Comparison of ENCODE assay signal across 8 mouse cellular contexts in the genomic region with DNA sequence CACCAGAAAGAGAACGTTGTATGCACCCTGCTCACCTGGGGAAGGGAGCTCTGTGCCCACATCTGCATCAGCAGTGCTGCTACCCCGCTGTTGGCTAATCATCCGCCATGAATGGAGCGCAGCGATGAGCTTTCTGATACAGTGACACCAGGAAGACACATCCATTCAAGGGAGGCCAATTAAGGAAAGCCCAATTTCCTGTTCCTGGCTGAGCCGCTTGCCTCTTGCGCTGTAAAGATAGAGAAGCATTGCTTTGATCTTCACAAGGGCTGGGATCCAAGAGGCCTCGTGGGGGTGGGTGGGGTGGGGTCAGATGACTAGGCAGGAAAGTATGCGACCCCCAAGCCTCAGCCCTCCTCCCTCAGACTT. TPM values are rescaled to one million over a fixed set of nuclear protein-coding genes. Genes with fewer than 3 reads are reported as not detected.
DNase-seq lines count a peak whose midpoint lies in the region; ATAC-seq and TF ChIP-seq lines count a peak whose summit lies in the region.

No protein-coding gene starts in this region.

- H3K9me3 ChIP-seq in intestine, embryonic 15.5 days = no peaks in the 10 kb centered on the region
- H3K9me3 ChIP-seq in intestine, postnatal 0 days (ENCODE audit: control insufficient read depth) = no peaks in the 10 kb centered on the region
- no peaks in the 10 kb centered on the region for H3K9me3 ChIP-seq in forebrain, embryonic 16.5 days (ENCODE audit: control insufficient read depth, low read length)

- no peak for TF ChIP-seq CTCF in intestine, postnatal 0 days (IDR thresholded peaks at IDR 0.05; ENCODE audit: low read depth)

- no peaks in the 10 kb centered on the region for H3K36me3 ChIP-seq in intestine, embryonic 15.5 days
- no peaks in the 10 kb centered on the region; the same call in 1 of the 2 replicates for H3K36me3 ChIP-seq in intestine, postnatal 0 days (ENCODE audit: control insufficient read depth, insufficient read depth)
- peaks cover under 1% of the 10 kb centered on the region for H3K36me3 ChIP-seq in forebrain, embryonic 16.5 days (ENCODE audit: control insufficient read depth, insufficient read depth)

- H3K27me3 ChIP-seq in intestine, embryonic 15.5 days (replicated peaks) = no peaks in the 10 kb centered on the region
- H3K27me3 ChIP-seq in intestine, postnatal 0 days (replicated peaks; ENCODE audit: control insufficient read depth, insufficient read depth, low read length) = no peaks in the 10 kb centered on the region
- no peaks in the 10 kb centered on the region for H3K27me3 ChIP-seq in forebrain, embryonic 16.5 days (replicated peaks; ENCODE audit: control insufficient read depth, insufficient read depth, low read length)

- peak overlapping the region; percentile 28; the same call in 1 of the 2 replicates for H3K4me2 ChIP-seq in intestine, embryonic 15.5 days (replicated peaks)
- H3K4me2 ChIP-seq in intestine, postnatal 0 days (replicated peaks; ENCODE audit: low read depth) = no peak overlapping the region
- no peak overlapping the region for H3K4me2 ChIP-seq in forebrain, embryonic 16.5 days (ENCODE audit: low read length)

- ATAC-seq in intestine, embryonic 15.5 days = peak; percentile 29
- no peak for ATAC-seq in intestine, postnatal 0 days
- ATAC-seq in forebrain, embryonic 16.5 days = peak; percentile 24
- ATAC-seq in megakaryocyte-erythroid progenitor cell, adult 5-6 weeks (replicated peaks; ENCODE audit: low FRiP score, low TSS enrichment, poor library complexity, severe bottlenecking) = peak; percentile 17

- no peak overlapping the region for H3K4me3 ChIP-seq in intestine, embryonic 15.5 days (replicated peaks)
- H3K4me3 ChIP-seq in intestine, postnatal 0 days (ENCODE audit: low read depth, low read length) = no peak overlapping the region
- H3K4me3 ChIP-seq in forebrain, embryonic 16.5 days (replicated peaks; ENCODE audit: low read length) = no peak overlapping the region

- WGBS in intestine, embryonic 15.5 days = 14% methylated on average over 9 of the region's 9 CpGs
- WGBS in intestine, postnatal 0 days = 12% methylated on average over 9 of the region's 9 CpGs
- 6% methylated on average over 9 of the region's 9 CpGs for WGBS in forebrain, embryonic 16.5 days

- H3K4me1 ChIP-seq in intestine, embryonic 15.5 days (replicated peaks) = peaks cover 25% of the 10 kb centered on the region
- H3K4me1 ChIP-seq in intestine, postnatal 0 days (replicated peaks; ENCODE audit: control insufficient read depth, insufficient read depth, low read length) = 0 out of 2 replicates have a peak, but pooled peaks cover 9% of the 10 kb centered on the region
- peaks cover 56% of the 10 kb centered on the region for H3K4me1 ChIP-seq in forebrain, embryonic 16.5 days (replicated peaks; ENCODE audit: control insufficient read depth, insufficient read depth, low read length)

- H3K27ac ChIP-seq in intestine, embryonic 15.5 days = no peak overlapping the region
- no peak overlapping the region for H3K27ac ChIP-seq in intestine, postnatal 0 days (ENCODE audit: low read depth, low read length)
- H3K27ac ChIP-seq in forebrain, embryonic 16.5 days (ENCODE audit: low read length) = peak overlapping the region; percentile 41

- H3K9ac ChIP-seq in intestine, embryonic 15.5 days = no peak overlapping the region
- H3K9ac ChIP-seq in intestine, postnatal 0 days (ENCODE audit: low read depth, low read length) = no peak overlapping the region
- H3K9ac ChIP-seq in forebrain, embryonic 16.5 days (replicated peaks; ENCODE audit: low read depth, low read length) = 0 out of 2 replicates have a peak overlapping the region, but pooled peaks have one; percentile 39

- DNase-seq in Muller cell, postnatal 12 days (ENCODE audit: inconsistent ontology term) = peak; percentile 73
- DNase-seq in spleen, postnatal 14 days (ENCODE audit: low spot score in 2 of 2) = no peak
- no peak for DNase-seq in layer of hippocampus, adult 18-20 months (ENCODE audit: low spot score in 2 of 2)
- no peak for DNase-seq in gastrocnemius, adult 8-10 months (ENCODE audit: low spot score in 2 of 2)

RNA-seq across cellular contexts. Expression of gene Gramd4, which starts 55.8 kb away (rescaled TPM):
- 12.4 and 13.6 TPM in 2 replicates for polyA plus RNA-seq in intestine, embryonic 15.5 days (2015; fragmentation: Nextera tagmentation; extraction: Ambion mirVana)
- polyA plus RNA-seq in intestine, postnatal 0 days (2015; fragmentation: Nextera tagmentation; extraction: Ambion mirVana) = 5.6 and 6.4 TPM in 2 replicates
- polyA plus RNA-seq in forebrain, embryonic 16.5 days (2015; fragmentation: Nextera tagmentation; extraction: Ambion mirVana) = 56.8 and 57.8 TPM in 2 replicates
- 24.9 and 41.8 TPM in 2 replicates for total RNA-seq in megakaryocyte-erythroid progenitor cell, adult 5-6 weeks (2014; fragmentation: Nextera tagmentation)
- total RNA-seq in megakaryocyte-erythroid progenitor cell, adult 5-6 weeks (2017) = 35.8 and 52.4 TPM in 2 replicates
- 10 to 100 TPM; 30.7 to 34.5 TPM for total RNA-seq in layer of hippocampus, adult 18-20 months (2021)
- 1 to 10 TPM; 5.8 to 9.2 (median 8.1) TPM for total RNA-seq in gastrocnemius, adult 8-10 months (2022)
